Mouse (Mus musculus) kidney, adult 18-20 months (tissue): ENCODE measurements at regions not wholly inside any gene's neighbourhood (a gene's known extent, or its start where the extent isn't known, plus 50 kb on each side); places are given as distances from the start of the nearest gene placed in this dataset.
"Not testable (repeated sequence)": the region's sequence is repeated elsewhere in the genome, so short reads cannot be mapped to it uniquely, and the experiment has no call there.

Experiments
- DNase-seq: peaks from one replicate; pipeline ENCODE4 v3.0.0; 2021

DNA sequence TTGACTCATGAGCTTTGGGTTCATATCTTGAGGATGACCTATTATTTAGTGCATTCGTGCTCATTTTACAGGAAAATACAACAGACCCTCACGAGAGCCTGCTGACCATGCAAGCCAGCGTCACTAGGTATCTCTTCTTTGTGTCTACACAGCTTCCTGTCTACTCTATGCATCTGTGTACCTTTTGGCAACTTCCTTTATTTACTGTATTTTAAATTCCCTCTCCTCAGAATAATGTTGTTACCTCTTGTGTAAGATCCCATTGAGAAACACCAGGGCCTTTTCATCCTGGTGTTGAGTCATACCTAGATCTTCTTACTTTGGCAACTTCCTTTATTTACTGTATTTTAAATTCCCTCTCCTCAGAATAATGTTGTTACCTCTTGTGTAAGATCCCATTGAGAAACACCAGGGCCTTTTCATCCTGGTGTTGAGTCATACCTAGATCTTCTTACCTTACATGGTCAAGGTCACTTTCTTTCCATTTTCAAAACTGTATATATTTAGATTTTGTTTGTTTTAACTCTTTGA is 639.1 kb upstream of the Rorb start:
- DNase-seq, result not testable (repeated sequence)

DNA sequence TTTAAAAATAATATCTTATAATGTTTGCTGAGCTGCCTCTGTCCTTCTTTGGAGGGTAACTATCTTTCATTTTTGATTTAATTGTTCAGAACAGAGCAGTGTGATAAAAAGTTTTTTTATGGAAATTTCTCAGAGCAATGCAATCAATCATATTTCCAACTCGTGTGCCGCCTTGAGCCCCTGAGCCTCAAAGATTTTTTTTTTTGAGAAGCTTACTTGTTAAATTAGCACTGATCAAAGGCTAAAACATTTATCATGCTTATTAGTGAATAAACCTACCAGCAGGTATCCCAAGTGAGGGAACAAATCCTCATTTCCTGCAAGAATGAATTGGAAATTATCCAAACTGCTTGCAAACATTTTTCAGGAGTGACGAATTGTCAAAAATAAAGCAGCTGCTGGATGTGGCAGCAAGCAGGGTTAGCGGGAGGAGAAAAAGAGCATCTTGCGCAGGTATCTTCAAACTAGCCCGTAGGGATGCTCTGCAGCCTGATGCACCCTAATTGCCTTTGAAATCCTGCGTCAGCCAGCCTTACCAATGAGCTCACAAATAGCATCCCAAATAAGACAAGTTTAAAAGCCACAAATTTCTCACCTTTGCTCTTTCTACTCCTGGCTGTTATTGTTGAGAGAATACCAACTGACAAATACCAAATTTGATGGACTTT is 637.0 kb upstream of the Rorb start:
- no peak for DNase-seq

- DNase-seq, result no peak
These were observed 608.9 kb upstream of the Rorb start for GRCm38 (mm10) chr19:19719939-19720338.
